Mouse (Mus musculus): ENCODE data around the gene Icam5. TPM values are rescaled to one million over a fixed set of nuclear protein-coding genes. Genes with fewer than 3 reads are reported as not detected.
"Not testable (repeated sequence)": the region's sequence is repeated elsewhere in the genome, so short reads cannot be mapped to it uniquely, and the experiment has no call there.

Icam5 gene
- total RNA-seq, 1 experiment: 1.4 TPM

- in situ Hi-C loops (cut with MboI; ENCODE audit: low sequenced_read_pairs in 2 of 2, unreplicated experiment in 2 of 2): loop anchor here in 1 of 2 experiments (10.0 kb wide), 1 partner anchor 113 kb away; the partner anchor contains the start of gene Eif3g
- H3K9ac ChIP-seq (ENCODE audit: insufficient read depth, low read depth, low read length, poor library complexity, severe bottlenecking): no peak overlapping the region
- no peaks in the 10 kb centered on the region for H3K9me3 ChIP-seq (ENCODE audit: control insufficient read depth, insufficient read depth, low read depth, low read length)
- DNase-seq (ENCODE audit: low read depth, low spot score): no peak
- peaks cover 29% of the 10 kb centered on the region for H3K36me3 ChIP-seq (ENCODE audit: control insufficient read depth, insufficient read depth, low read length, poor library complexity, severe bottlenecking)
- no peak for TF ChIP-seq CHD2 (IDR thresholded peaks at IDR 0.05; ENCODE audit: low read depth, low read length)
- TF ChIP-seq HCFC1 (IDR thresholded peaks at IDR 0.05; ENCODE audit: borderline replicate concordance, insufficient read depth, low read length): no peak
- no peak for TF ChIP-seq MAFK (IDR thresholded peaks at IDR 0.05; ENCODE audit: insufficient read depth, low read depth, low read length)
- TF ChIP-seq ZNF384 (IDR thresholded peaks at IDR 0.05; ENCODE audit: low read depth, low read length): no peak
- no peak for TF ChIP-seq ZC3H11A (IDR thresholded peaks at IDR 0.05; ENCODE audit: borderline replicate concordance, low read depth, low read length)
- peaks cover 0 to 7% of the 10 kb centered on the region in 2 experiments; a peak in 1 of 4 replicates for H3K4me1 ChIP-seq (ENCODE audit: control insufficient read depth in 2 of 2, insufficient read depth in 2 of 2, low read length in 2 of 2, poor library complexity in 1 of 2)
- no peak overlapping the region for H3K4me3 ChIP-seq (ENCODE audit: insufficient read depth in 1 of 2, low read depth in 1 of 2, low read length in 2 of 2, poor library complexity in 1 of 2, severe bottlenecking in 1 of 2)
- H3K27ac ChIP-seq (ENCODE audit: insufficient read depth, low read depth, low read length, poor library complexity, severe bottlenecking): peak overlapping the region; percentile 18; the same call in 1 of the 2 replicates
Observed at GRCm38 (mm10) chr9:21008007-21008406, 23.9 kb upstream of the Icam5 start.

GRCm38 (mm10) chr9:21010362-21010761, 21.5 kb upstream of the Icam5 start:
- H3K36me3 ChIP-seq (ENCODE audit: control insufficient read depth, insufficient read depth, low read length, poor library complexity, severe bottlenecking): peaks cover 29% of the 10 kb centered on the region
- no peak overlapping the region for H3K27ac ChIP-seq (ENCODE audit: insufficient read depth, low read depth, low read length, poor library complexity, severe bottlenecking)
- no peaks in the 10 kb centered on the region for H3K9me3 ChIP-seq (ENCODE audit: control insufficient read depth, insufficient read depth, low read depth, low read length)
- in situ Hi-C loops (cut with MboI; ENCODE audit: low sequenced_read_pairs in 2 of 2, unreplicated experiment in 2 of 2): no loop called here
- no peak overlapping the region for H3K9ac ChIP-seq (ENCODE audit: insufficient read depth, low read depth, low read length, poor library complexity, severe bottlenecking)
- peaks cover 6 to 12% of the 10 kb centered on the region in 2 experiments; a peak in 3 of 4 replicates for H3K4me1 ChIP-seq (ENCODE audit: control insufficient read depth in 2 of 2, insufficient read depth in 2 of 2, low read length in 2 of 2, poor library complexity in 1 of 2)
- DNase-seq (ENCODE audit: low read depth, low spot score): no peak
- no peak overlapping the region for H3K4me3 ChIP-seq (ENCODE audit: insufficient read depth in 1 of 2, low read depth in 1 of 2, low read length in 2 of 2, poor library complexity in 1 of 2, severe bottlenecking in 1 of 2)
- TF ChIP-seq ZNF384 (IDR thresholded peaks at IDR 0.05; ENCODE audit: low read depth, low read length) (no peak), HCFC1 (IDR thresholded peaks at IDR 0.05; ENCODE audit: borderline replicate concordance, insufficient read depth, low read length) (no peak), MAFK (IDR thresholded peaks at IDR 0.05; ENCODE audit: insufficient read depth, low read depth, low read length) (no peak), CHD2 (IDR thresholded peaks at IDR 0.05; ENCODE audit: low read depth, low read length) (no peak), ZC3H11A (IDR thresholded peaks at IDR 0.05; ENCODE audit: borderline replicate concordance, low read depth, low read length) (no peak)

- H3K27ac ChIP-seq (ENCODE audit: insufficient read depth, low read depth, low read length, poor library complexity, severe bottlenecking); H3K9me3 ChIP-seq (ENCODE audit: control insufficient read depth, insufficient read depth, low read depth, low read length); DNase-seq (ENCODE audit: low read depth, low spot score); H3K9ac ChIP-seq (ENCODE audit: insufficient read depth, low read depth, low read length, poor library complexity, severe bottlenecking); in situ Hi-C loops (cut with MboI; ENCODE audit: low sequenced_read_pairs in 2 of 2, unreplicated experiment in 2 of 2); H3K4me3 ChIP-seq (ENCODE audit: insufficient read depth in 1 of 2, low read depth in 1 of 2, low read length in 2 of 2, poor library complexity in 1 of 2, severe bottlenecking in 1 of 2): not testable (repeated sequence)
- peak; percentile 50; the same call in 1 of the 2 replicates for TF ChIP-seq ZNF384 (IDR thresholded peaks at IDR 0.05; ENCODE audit: low read depth, low read length)
- H3K36me3 ChIP-seq (ENCODE audit: control insufficient read depth, insufficient read depth, low read length, poor library complexity, severe bottlenecking): peaks cover 26% of the 10 kb centered on the region
- H3K4me1 ChIP-seq (ENCODE audit: control insufficient read depth in 2 of 2, insufficient read depth in 2 of 2, low read length in 2 of 2, poor library complexity in 1 of 2): peaks cover 6 to 12% of the 10 kb centered on the region in 2 experiments; a peak in 3 of 4 replicates
Observed at GRCm38 (mm10) chr9:21010939-21011541, 20.8 kb upstream of the Icam5 start.

GRCm38 (mm10) chr9:21011846-21012312, 20.0 kb upstream of the Icam5 start:
- no peak for TF ChIP-seq ZC3H11A (IDR thresholded peaks at IDR 0.05; ENCODE audit: borderline replicate concordance, low read depth, low read length)
- TF ChIP-seq MAFK (IDR thresholded peaks at IDR 0.05; ENCODE audit: insufficient read depth, low read depth, low read length): no peak
- no peak for TF ChIP-seq ZNF384 (IDR thresholded peaks at IDR 0.05; ENCODE audit: low read depth, low read length)
- no peak for TF ChIP-seq CHD2 (IDR thresholded peaks at IDR 0.05; ENCODE audit: low read depth, low read length)
- TF ChIP-seq HCFC1 (IDR thresholded peaks at IDR 0.05; ENCODE audit: borderline replicate concordance, insufficient read depth, low read length): no peak
- H3K27ac ChIP-seq (ENCODE audit: insufficient read depth, low read depth, low read length, poor library complexity, severe bottlenecking): no peak overlapping the region
- peaks cover 6 to 12% of the 10 kb centered on the region in 2 experiments; a peak in 3 of 4 replicates for H3K4me1 ChIP-seq (ENCODE audit: control insufficient read depth in 2 of 2, insufficient read depth in 2 of 2, low read length in 2 of 2, poor library complexity in 1 of 2)
- H3K36me3 ChIP-seq (ENCODE audit: control insufficient read depth, insufficient read depth, low read length, poor library complexity, severe bottlenecking): peaks cover 20% of the 10 kb centered on the region
- H3K4me3 ChIP-seq (ENCODE audit: insufficient read depth in 1 of 2, low read depth in 1 of 2, low read length in 2 of 2, poor library complexity in 1 of 2, severe bottlenecking in 1 of 2): no peak overlapping the region
- no peak for DNase-seq (ENCODE audit: low read depth, low spot score)
- in situ Hi-C loops (cut with MboI; ENCODE audit: low sequenced_read_pairs in 2 of 2, unreplicated experiment in 2 of 2): no loop called here
- no peaks in the 10 kb centered on the region for H3K9me3 ChIP-seq (ENCODE audit: control insufficient read depth, insufficient read depth, low read depth, low read length)
- H3K9ac ChIP-seq (ENCODE audit: insufficient read depth, low read depth, low read length, poor library complexity, severe bottlenecking): no peak overlapping the region
